Mouse (Mus musculus): Measurements from ENCODE around the gene Gen1. TPM values are rescaled to one million over a fixed set of nuclear protein-coding genes. Genes with fewer than 3 reads are reported as not detected.

The Gen1 gene
- polyA plus RNA-seq, 1 experiment from 2014 or later = 1.1 TPM

DNA sequence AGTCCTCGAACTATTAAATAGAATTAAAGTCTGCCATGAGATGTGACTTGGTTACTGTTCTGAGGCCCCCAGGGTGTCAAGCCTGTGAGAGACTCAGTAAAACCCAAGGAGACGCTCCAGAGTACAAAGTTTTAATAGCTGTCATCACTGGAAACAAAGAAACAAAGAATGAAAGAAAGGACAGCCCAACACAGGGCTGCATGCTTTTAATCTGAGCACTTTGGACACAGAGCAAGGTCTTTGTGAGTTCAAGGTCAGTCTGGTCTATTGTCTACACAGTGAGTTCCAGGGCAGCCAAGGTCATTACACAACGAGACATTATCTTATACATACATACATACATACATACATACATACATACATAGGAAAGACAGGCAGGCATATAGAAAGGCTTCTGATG lies 49.1 kb downstream of the Gen1 start:
- no peak for ATAC-seq (ENCODE audit: low read depth)
- Histone ChIP-seq H3K9ac (replicated peaks; ENCODE audit: low read depth, low read length) (no peak overlapping the region), H3K4me3 (ENCODE audit: low read depth, low read length) (no peak overlapping the region), H3K4me1 (ENCODE audit: control insufficient read depth, insufficient read depth, low read length) (no peaks in the 10 kb centered on the region), H3K9me3 (ENCODE audit: control insufficient read depth, low read length) (no peaks in the 10 kb centered on the region), H3K27me3 (ENCODE audit: control insufficient read depth, insufficient read depth, low read length) (no peaks in the 10 kb centered on the region), H3K4me2 (ENCODE audit: low read depth, low read length) (no peak overlapping the region), H3K36me3 (ENCODE audit: control insufficient read depth, insufficient read depth, low read length) (no peaks in the 10 kb centered on the region), H3K27ac (ENCODE audit: low read depth, low read length) (no peak overlapping the region)
- WGBS = 60% methylated on average over 3 of the region's 3 CpGs

DNA sequence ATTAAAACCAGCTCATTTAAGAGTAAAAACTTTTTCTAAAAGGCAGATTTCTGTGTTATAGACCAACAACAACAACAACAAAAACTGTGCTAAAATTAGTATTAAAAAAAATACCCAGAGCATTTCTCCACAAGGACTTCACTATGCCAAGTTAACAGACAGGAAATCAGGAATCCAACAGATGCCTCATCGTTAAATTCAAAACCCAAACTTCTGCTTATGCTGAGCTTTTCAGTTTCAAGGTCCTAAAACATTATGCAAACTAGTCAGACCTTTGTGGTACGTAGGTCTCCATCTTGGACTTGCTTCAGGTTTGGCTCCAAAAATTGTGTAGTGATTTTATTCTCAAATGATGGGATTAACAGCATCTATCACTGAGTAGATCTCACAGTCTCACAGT lies 50.0 kb downstream of the Gen1 start:
- Histone ChIP-seq H3K27ac (ENCODE audit: low read depth, low read length) (no peak overlapping the region), H3K4me3 (ENCODE audit: low read depth, low read length) (no peak overlapping the region), H3K4me2 (ENCODE audit: low read depth, low read length) (no peak overlapping the region), H3K9ac (replicated peaks; ENCODE audit: low read depth, low read length) (no peak overlapping the region), H3K9me3 (ENCODE audit: control insufficient read depth, low read length) (no peaks in the 10 kb centered on the region), H3K4me1 (ENCODE audit: control insufficient read depth, insufficient read depth, low read length) (no peaks in the 10 kb centered on the region), H3K27me3 (ENCODE audit: control insufficient read depth, insufficient read depth, low read length) (no peaks in the 10 kb centered on the region), H3K36me3 (ENCODE audit: control insufficient read depth, insufficient read depth, low read length) (no peaks in the 10 kb centered on the region)
- 88% methylated on average over 2 of the region's 2 CpGs for WGBS
- ATAC-seq (ENCODE audit: low read depth) = no peak

DNA sequence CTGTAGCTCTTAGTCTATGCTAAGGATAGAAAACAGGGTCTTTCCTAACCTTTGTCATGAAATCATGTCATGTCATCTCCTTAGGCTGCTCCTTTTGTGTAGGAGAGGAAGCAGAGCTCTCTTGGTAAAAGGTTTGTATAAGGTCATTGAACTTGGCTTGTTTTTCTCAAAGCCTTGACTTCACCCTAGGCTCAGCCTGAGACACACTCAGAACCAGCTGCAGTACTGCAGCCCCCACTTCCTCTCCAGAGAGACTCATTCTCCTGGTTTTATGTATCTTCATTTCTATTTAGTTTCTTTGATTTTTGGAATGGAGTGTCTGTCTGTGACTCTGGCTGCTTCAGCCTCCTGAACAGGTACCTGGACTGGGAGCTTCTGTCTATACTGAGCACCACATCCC lies 50.8 kb downstream of the Gen1 start:
- no peaks in the 10 kb centered on the region for H3K9me3 ChIP-seq (ENCODE audit: control insufficient read depth, low read length)
- no peak overlapping the region for H3K4me3 ChIP-seq (ENCODE audit: low read depth, low read length)
- no peak overlapping the region for H3K9ac ChIP-seq (replicated peaks; ENCODE audit: low read depth, low read length)
- no peak overlapping the region for H3K4me2 ChIP-seq (ENCODE audit: low read depth, low read length)
- ATAC-seq (ENCODE audit: low read depth) = no peak
- no peaks in the 10 kb centered on the region for H3K36me3 ChIP-seq (ENCODE audit: control insufficient read depth, insufficient read depth, low read length)
- no peaks in the 10 kb centered on the region for H3K27me3 ChIP-seq (ENCODE audit: control insufficient read depth, insufficient read depth, low read length)
- no peaks in the 10 kb centered on the region for H3K4me1 ChIP-seq (ENCODE audit: control insufficient read depth, insufficient read depth, low read length)
- H3K27ac ChIP-seq (ENCODE audit: low read depth, low read length) = no peak overlapping the region

DNA sequence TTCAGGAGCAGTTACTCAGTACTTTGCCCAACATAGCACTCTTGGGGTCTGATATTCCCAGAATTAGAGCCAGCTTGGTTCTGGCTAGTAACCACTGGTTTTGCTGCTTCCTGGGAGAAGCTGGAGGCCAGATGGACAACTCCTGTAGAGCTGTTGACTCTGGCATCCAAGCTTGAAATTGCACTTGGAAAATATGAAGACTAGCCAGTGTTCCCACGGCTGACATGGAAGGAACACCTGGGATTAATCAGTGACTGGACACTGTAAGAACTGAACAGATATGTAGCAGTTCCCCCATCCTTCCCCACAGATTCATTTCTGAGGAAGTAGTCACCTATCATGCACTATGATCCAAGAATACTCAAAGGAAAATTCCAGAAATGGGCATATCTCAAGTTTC lies 52.7 kb downstream of the Gen1 start:
- H3K36me3 ChIP-seq (ENCODE audit: control insufficient read depth, insufficient read depth, low read length) = no peaks in the 10 kb centered on the region
- H3K27me3 ChIP-seq (ENCODE audit: control insufficient read depth, insufficient read depth, low read length) = no peaks in the 10 kb centered on the region
- ATAC-seq (ENCODE audit: low read depth) = no peak
- H3K4me3 ChIP-seq (ENCODE audit: low read depth, low read length) = no peak overlapping the region
- no peak overlapping the region for H3K27ac ChIP-seq (ENCODE audit: low read depth, low read length)
- H3K4me1 ChIP-seq (ENCODE audit: control insufficient read depth, insufficient read depth, low read length) = no peaks in the 10 kb centered on the region
- no peak overlapping the region for H3K4me2 ChIP-seq (ENCODE audit: low read depth, low read length)
- WGBS = 85% methylated on average over 1 of the region's 1 CpGs
- no peak overlapping the region for H3K9ac ChIP-seq (replicated peaks; ENCODE audit: low read depth, low read length)
- H3K9me3 ChIP-seq (ENCODE audit: control insufficient read depth, low read length) = no peaks in the 10 kb centered on the region

DNA sequence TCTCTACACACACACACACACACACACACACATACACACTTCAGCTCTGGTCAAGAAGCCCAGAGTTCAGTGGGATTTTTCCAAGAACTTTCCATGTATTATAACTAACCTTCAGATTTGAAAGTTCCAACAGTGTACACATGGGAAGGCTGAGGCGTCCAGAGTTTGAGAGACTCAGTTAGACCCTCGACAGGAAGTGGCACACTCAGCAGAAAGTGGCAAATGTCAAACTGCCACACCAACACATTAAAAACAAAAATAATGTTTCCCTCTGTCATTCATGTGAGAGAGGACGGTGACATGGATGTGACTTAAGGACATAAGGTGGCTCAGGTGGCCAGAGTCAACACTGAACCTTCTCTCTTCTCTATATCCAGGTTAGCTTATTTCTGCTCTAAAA lies 55.2 kb downstream of the Gen1 start:
- no peak overlapping the region for H3K4me3 ChIP-seq (ENCODE audit: low read depth, low read length)
- WGBS = 80% methylated on average over 3 of the region's 3 CpGs
- no peaks in the 10 kb centered on the region for H3K4me1 ChIP-seq (ENCODE audit: control insufficient read depth, insufficient read depth, low read length)
- no peak overlapping the region for H3K27ac ChIP-seq (ENCODE audit: low read depth, low read length)
- ATAC-seq (ENCODE audit: low read depth) = no peak
- H3K36me3 ChIP-seq (ENCODE audit: control insufficient read depth, insufficient read depth, low read length) = no peaks in the 10 kb centered on the region
- H3K27me3 ChIP-seq (ENCODE audit: control insufficient read depth, insufficient read depth, low read length) = no peaks in the 10 kb centered on the region
- no peak overlapping the region for H3K4me2 ChIP-seq (ENCODE audit: low read depth, low read length)
- H3K9ac ChIP-seq (replicated peaks; ENCODE audit: low read depth, low read length) = no peak overlapping the region
- no peaks in the 10 kb centered on the region for H3K9me3 ChIP-seq (ENCODE audit: control insufficient read depth, low read length)

DNA sequence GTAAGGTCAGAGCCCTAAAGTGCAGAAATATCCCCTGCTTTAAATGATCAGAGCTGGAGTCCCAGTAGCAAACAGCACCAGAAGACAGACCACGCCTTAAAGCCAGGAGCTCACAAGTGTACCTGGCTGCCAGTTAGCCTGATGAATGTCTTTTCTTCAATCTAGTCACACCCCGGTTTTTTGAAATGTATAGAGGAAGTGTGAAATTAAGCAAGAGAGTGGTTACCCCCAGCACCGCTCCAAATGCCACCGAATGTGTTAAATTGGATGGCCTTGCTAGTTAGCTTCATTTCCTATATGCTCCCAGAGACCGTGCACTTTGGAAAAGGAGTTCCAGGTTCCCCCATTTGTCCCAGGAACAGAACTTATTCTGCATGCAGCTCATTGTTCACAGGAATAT lies 56.0 kb downstream of the Gen1 start:
- H3K4me1 ChIP-seq (ENCODE audit: control insufficient read depth, insufficient read depth, low read length) = no peaks in the 10 kb centered on the region
- H3K27me3 ChIP-seq (ENCODE audit: control insufficient read depth, insufficient read depth, low read length) = no peaks in the 10 kb centered on the region
- H3K36me3 ChIP-seq (ENCODE audit: control insufficient read depth, insufficient read depth, low read length) = no peaks in the 10 kb centered on the region
- H3K4me3 ChIP-seq (ENCODE audit: low read depth, low read length) = no peak overlapping the region
- no peak for ATAC-seq (ENCODE audit: low read depth)
- WGBS = 84% methylated on average over 5 of the region's 5 CpGs
- no peaks in the 10 kb centered on the region for H3K9me3 ChIP-seq (ENCODE audit: control insufficient read depth, low read length)
- H3K9ac ChIP-seq (replicated peaks; ENCODE audit: low read depth, low read length) = no peak overlapping the region
- H3K4me2 ChIP-seq (ENCODE audit: low read depth, low read length) = no peak overlapping the region
- no peak overlapping the region for H3K27ac ChIP-seq (ENCODE audit: low read depth, low read length)

DNA sequence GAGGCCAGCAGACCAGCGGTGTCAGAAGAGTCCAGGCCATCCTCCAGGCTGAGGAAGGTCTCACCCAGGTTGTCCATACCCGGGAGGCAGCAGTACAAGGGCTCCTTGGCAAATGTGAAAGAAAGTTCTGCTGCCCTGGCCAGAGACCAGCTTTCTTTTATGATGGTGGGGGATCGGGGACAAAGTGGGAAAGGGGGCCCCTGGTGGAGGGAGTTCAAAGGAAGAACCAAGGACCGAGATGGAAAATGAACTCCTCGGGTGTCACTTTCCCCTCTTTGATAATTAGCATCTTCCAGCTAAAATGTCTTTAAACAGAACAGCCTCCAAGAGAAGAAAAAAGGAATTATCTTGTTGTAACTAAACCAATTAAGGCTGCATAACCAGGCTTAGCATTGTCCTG lies 56.7 kb downstream of the Gen1 start, which contains the start of gene Msgn1:
Gene Msgn1, minus strand, starts transcription at position 101 of the 400 bp plus-strand sequence.
- WGBS = 57% methylated on average over 5 of the region's 5 CpGs

DNA sequence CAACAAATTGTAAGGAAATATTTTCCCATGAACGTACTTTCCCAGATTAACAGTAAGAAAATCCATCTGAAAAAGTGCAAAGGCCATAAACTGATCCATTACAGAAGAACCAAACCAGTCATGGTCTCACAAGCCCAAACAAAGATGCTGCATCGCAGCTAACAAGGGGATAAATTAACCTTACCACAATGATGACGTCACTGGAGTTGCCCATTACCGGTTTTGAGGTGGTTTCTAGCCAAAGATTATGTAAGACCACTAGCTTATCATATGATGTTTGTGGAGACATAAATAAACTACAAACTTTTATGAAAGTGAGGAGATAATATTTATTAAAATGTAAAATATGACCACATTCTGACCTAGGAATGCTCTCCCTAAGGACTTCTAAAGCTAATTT lies 59.3 kb downstream of the Gen1 start:
- whole genome bisulfite sequencing = 68% methylated on average over 4 of the region's 4 CpGs
- ATAC-seq (ENCODE audit: low read depth) = no peak
- H3K36me3 ChIP-seq (ENCODE audit: control insufficient read depth, insufficient read depth, low read length) = no peaks in the 10 kb centered on the region
- H3K4me3 ChIP-seq (ENCODE audit: low read depth, low read length) = no peak overlapping the region
- no peaks in the 10 kb centered on the region for H3K9me3 ChIP-seq (ENCODE audit: control insufficient read depth, low read length)
- H3K27me3 ChIP-seq (ENCODE audit: control insufficient read depth, insufficient read depth, low read length) = no peaks in the 10 kb centered on the region
- no peaks in the 10 kb centered on the region for H3K4me1 ChIP-seq (ENCODE audit: control insufficient read depth, insufficient read depth, low read length)
- no peak overlapping the region for H3K27ac ChIP-seq (ENCODE audit: low read depth, low read length)
- H3K4me2 ChIP-seq (ENCODE audit: low read depth, low read length) = no peak overlapping the region
- H3K9ac ChIP-seq (replicated peaks; ENCODE audit: low read depth, low read length) = no peak overlapping the region

More for the DNA sequence above, 56.7 kb downstream of the Gen1 start, which contains the start of gene Msgn1:
- H3K36me3 ChIP-seq (ENCODE audit: control insufficient read depth, insufficient read depth, low read length) = no peaks in the 10 kb centered on the region
- no peaks in the 10 kb centered on the region for H3K9me3 ChIP-seq (ENCODE audit: control insufficient read depth, low read length)
- H3K4me1 ChIP-seq (ENCODE audit: control insufficient read depth, insufficient read depth, low read length) = no peaks in the 10 kb centered on the region
- H3K4me2 ChIP-seq (ENCODE audit: low read depth, low read length) = no peak within 1 kb of the TSS
- ATAC-seq (ENCODE audit: low read depth) = no peak
- H3K4me3 ChIP-seq (ENCODE audit: low read depth, low read length) = no peak within 1 kb of the TSS
- H3K9ac ChIP-seq (replicated peaks; ENCODE audit: low read depth, low read length) = no peak within 1 kb of the TSS
- H3K27me3 ChIP-seq (ENCODE audit: control insufficient read depth, insufficient read depth, low read length) = no peaks in the 10 kb centered on the region
- no peak within 1 kb of the TSS for H3K27ac ChIP-seq (ENCODE audit: low read depth, low read length)

DNA sequence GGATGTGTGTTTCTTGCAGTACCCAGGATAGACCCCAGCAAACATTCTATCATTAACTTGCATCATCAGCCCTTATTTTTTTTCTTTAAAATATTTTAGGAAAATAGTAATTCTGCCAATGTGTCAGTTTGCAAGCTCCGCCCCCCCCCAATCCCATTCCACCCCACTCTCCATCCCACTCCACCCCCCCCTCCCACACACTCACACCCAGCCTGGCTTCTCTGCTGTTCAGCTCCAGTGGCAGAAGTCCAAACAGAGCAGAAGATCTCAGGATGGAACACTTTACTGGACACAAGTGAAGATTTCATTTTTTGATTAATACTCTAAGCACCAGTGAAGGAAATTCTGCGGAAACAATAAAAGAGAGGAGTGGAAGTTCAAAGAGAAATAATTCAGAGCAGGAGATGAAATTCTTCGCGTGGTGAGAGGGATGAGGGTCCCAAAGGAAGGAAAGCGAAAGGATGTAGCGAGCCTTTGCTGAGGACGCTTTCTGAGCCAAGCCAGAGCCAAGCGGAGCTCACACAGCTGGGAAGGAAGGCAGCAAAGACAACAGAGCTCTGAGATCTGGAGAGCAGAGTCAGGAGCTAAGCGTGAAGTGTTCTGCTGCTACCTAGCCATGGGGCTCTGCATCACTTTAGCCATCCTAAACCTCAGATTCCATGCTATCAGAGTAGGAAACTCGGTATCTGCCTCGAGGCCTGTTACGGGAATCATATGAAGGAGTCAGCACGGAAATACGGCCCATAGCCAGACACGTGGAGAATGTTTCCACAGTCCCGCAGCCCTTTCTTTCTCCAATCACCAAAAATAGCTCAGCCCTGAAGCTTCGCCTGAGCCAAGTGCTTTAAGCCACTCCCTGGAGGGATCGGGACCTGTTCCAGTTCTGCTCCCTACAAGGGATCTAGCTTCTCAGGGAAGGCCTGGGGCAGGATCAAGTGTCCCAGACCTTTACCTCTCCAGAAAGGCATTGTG lies 61.6 kb downstream of the Gen1 start:
- Histone ChIP-seq H3K4me2 (ENCODE audit: low read depth, low read length) (no peak overlapping the region), H3K27me3 (ENCODE audit: control insufficient read depth, insufficient read depth, low read length) (no peaks in the 10 kb centered on the region), H3K27ac (ENCODE audit: low read depth, low read length) (no peak overlapping the region), H3K36me3 (ENCODE audit: control insufficient read depth, insufficient read depth, low read length) (no peaks in the 10 kb centered on the region), H3K4me3 (ENCODE audit: low read depth, low read length) (no peak overlapping the region), H3K9ac (replicated peaks; ENCODE audit: low read depth, low read length) (no peak overlapping the region), H3K4me1 (ENCODE audit: control insufficient read depth, insufficient read depth, low read length) (no peaks in the 10 kb centered on the region), H3K9me3 (ENCODE audit: control insufficient read depth, low read length) (no peaks in the 10 kb centered on the region)
- 77% methylated on average over 18 of the region's 18 CpGs for WGBS
- ATAC-seq (ENCODE audit: low read depth) = no peak
